Mouse (Mus musculus): ENCODE results near the gene Gm20696.

Gm20696 gene

DNA sequence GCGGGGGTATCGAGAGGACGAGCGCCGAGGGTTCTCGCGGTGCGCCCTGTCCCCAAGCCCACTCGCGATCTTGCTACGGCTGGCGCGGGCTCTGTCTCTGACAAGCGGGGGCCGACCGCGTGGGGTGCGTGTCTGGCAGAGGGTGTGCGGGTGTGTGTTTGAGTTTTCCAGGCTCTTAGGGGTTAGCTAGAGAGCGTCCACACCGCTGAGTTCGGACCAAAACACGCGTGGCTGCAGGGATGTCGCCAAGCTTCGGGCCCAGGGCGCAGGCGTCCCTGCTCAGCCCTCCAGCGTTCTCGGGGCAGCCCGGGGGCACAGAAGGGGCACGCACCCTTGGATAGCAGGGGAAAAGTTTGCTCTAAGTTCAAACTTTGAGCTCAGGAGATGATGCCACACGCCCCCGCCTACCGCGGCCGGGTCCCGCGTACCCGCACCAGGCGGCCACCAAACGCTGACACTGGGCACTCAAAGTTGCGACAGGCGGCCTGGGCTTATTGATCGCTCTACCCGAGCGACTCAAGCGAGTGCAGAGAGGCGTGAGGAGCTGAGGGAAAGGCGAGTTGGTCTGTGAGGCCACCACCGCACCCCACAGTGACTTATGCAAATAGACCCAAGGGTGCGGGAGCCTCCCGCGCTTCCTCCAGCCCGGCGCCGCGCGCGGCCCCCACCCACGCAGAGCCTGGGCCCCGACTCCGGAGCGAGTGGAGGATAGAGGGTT is 144.8 kb downstream of the Gm20696 start:
- no peak for DNase-seq (ENCODE audit: extremely low read depth, low read depth, low spot score)

DNA sequence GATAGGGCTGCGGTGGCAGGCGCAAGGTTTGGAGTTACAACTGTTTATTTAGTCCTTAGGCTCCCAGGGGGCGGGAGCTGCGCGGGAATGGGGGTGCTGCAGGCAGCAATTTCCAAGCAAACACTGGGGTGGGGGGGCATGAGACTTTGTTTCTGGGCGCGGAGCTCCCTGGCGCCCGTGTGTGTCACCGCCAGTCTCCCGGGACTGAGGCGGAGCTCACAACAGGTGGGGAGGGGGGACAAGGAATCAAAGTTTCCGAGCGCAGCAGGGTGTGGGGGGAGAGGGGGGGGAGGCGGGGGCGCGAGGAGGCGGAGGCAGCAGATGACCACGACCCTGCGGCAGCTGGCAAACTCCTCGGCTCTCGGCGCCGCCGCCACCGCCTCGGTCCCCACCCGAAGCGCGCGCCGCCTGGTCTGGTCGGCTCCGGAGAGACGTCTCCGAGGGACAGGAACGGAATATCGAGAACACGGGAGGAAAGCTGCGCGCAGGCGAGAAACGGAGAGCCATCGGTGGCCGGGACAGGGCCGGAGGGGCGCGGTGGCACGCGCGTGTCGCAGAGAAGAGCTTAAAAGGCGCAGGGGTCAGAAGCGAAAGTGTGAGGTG is 145.5 kb downstream of the Gm20696 start:
- no peak for DNase-seq (ENCODE audit: extremely low read depth, low read depth, low spot score)

DNA sequence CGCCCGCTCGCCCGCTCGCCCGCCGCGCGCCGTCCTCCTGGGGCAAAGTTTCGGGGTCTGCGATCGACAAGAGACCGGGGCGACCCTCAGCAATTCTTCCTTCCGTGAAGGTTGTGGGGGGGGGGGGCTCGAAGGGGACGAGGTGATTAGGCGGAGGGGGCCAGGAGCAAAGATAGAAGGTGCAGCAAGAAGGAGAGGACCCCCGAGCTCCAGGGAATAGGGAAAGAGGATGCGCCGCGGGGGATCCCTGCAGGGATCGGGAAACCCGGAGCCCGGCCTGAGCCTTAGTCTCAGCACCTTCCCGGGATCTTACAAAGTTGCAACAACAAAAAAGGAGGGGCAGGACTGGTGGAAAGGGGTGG is 145.9 kb downstream of the Gm20696 start:
- DNase-seq (ENCODE audit: extremely low read depth, low read depth, low spot score), result no peak

DNA sequence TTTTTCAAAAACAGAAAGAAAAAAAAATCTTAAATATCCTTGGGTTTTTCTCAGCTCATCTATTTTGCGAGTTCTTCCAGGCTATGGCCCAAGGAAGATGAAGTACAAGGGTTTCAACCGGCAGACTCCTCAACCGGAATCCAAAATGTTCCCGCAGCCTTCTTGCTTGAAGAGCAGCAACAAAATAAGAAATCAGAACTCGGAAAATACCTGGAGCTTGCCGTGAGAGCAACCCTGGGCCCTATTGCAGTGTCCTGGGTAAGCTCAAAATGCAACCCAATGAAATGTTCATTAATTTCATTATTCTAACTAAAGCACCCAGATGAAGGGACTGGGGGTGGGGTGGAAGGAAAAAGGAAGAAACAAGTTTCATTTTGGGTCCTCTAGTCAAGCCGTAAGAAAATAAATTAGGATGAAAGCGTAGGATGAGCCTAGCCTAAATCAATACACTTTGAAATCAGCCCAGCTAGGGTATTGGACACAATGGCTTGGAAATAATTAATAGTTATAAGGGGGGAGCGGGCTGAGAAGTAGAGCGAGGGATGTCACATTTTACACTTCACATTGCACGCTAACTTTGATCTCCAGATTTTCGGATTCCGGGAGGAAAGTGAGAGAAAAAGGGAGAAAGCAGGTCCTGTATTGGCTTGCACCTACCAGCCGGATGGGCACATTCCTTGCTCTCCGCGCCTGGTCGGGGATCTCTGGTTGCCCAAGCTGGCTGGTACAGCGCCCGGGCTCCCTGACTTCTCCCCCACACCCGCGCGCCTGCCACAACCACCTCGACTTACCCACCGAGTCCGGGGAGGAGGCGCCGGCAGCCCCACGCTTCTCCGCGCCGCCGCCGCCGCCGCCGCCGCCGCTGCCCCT is 146.6 kb downstream of the Gm20696 start:
- no peak for DNase-seq (ENCODE audit: extremely low read depth, low read depth, low spot score)

DNA sequence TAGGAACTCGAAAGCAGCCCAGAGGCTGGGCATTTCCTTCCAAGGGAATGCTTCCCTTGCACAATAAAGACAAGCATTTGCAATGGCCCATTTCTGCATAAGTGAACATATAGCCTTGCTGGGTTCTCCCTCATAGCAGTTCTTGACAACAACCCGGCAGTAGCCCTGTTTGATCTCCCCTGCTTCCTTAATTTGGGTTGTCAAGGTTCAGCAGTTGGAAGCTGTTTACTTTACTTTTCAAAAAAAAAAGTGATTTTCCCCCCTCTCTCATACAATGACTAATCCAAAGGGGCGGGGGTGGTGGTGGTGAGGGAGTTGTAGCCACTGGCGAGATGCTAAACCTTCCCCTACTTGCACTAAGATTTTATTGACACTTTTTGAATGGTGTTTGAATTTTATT is 147.5 kb downstream of the Gm20696 start:
- no peak for DNase-seq (ENCODE audit: extremely low read depth, low read depth, low spot score)

DNA sequence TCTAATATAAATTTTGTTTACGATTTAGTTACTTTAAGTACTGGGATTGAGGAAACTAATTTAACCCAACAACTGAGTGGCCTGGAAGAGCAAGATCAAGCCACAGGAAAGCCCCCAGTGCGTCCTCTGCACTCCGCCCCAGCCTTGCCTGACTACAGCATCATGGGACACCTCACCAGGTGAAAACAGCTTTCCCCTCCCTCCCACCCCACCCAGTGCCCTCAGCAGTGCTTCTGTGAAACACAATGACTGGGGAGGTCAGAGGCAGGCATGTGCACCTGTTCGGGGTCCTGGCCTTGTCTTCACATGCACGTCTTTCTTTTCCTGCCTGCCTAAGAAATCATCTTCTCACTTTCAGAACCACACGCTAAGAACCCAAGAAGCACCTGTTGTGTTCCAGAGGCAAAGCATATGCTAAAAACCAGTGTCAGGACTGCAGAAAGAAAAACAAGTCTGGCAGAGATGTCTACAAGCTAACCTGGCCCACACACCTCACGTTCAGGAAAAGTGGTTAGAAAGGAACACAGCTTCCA is 150.9 kb downstream of the Gm20696 start:
- DNase-seq (ENCODE audit: extremely low read depth, low read depth, low spot score), result no peak

DNA sequence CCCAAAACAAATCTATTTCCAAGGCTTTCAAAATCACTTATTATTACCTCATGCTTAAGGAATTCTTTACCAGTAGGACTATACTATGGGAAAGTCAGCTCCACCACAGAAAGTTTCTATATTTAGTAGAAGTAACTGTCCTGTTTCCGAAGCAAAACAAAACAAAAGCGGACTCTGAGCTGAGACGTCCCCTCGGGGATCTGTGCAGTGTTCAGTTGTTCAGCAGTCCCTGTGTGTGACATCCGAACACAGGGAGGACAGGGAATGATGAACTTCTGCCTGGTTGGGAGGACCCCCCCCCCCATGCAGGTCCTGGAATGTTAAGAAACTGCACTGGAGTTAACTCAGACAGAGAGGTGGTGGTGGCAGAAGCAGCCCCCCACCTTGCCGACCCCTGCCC is 154.7 kb downstream of the Gm20696 start:
- no peak for DNase-seq (ENCODE audit: extremely low read depth, low read depth, low spot score)

DNA sequence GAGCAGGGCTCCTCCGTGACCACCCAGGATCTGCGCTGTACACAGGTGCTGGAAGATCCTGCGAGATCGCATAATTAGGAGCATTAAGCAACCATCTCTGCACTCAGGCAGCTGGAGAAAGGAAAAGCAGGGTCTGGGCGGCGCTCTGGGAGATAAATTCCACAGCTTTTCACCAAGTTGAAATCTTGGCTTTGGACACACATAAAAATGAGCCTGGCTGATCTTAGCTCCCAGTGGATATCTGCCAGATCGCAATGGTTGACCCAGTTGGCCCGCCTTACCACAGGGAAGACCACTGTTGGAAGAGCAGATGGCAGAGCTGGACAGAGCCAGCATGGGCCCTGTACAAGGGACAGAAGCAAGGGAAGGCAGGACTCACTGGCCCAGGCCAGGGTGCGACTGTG is 157.4 kb downstream of the Gm20696 start:
- DNase-seq (ENCODE audit: extremely low read depth, low read depth, low spot score), result no peak

DNA sequence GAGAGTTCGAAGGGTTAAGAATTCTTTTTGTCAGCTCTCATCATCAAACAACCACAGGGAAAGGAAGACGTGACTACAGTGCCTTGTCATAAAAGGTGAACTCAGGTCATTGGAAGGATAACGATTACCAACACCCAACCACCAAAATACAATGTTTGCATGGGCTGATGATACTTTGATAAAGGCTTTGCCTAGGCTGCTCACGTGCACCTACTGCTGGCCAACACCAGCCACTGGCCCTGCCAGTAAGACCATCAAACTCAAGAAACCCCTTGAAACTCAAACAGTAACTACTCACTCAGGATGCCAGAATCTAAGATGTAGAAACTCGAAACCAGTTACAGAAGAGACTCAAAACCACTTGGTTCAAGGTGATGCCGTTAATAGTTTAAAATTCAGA is 159.8 kb downstream of the Gm20696 start:
- no peak for DNase-seq (ENCODE audit: extremely low read depth, low read depth, low spot score)

DNA sequence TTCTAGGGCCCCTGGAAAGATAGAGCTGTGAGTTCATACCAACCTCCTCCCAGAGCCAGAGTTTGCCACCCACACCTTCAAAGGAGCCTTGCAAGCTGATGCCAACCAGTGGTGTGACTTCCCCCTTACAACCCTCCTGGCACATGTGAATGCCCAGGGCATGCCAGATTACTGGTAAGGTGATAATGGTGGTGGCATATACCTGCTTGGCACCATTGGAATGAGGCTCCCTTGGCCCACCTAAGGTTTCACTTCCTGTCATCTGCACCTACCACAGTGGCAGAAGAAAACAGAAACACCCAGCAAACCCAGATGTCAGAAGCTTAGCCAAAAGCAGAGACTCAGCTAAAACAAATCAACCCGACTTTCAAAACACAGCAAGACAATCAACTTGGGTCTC is 162.9 kb downstream of the Gm20696 start:
- no peak for DNase-seq (ENCODE audit: extremely low read depth, low read depth, low spot score)

DNA sequence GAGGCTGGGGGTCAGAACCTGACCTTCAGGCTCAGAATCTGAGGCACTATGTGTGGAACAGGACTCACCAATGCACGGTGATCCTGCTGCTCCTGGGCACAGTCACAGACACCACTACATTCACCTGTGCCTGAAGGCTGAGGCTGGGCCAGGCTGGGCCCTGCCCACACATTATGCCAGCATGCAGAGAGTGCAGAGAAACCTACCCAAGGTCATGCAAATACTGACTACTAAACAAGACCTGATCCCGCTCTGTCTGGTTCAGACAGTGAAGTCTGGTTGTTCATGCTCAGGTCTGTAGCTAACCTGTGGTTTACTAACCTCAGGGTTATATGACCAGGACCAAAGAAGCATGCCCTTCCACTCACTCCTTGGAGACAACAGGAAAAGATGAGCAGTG is 163.9 kb downstream of the Gm20696 start:
- no peak for DNase-seq (ENCODE audit: extremely low read depth, low read depth, low spot score)

DNA sequence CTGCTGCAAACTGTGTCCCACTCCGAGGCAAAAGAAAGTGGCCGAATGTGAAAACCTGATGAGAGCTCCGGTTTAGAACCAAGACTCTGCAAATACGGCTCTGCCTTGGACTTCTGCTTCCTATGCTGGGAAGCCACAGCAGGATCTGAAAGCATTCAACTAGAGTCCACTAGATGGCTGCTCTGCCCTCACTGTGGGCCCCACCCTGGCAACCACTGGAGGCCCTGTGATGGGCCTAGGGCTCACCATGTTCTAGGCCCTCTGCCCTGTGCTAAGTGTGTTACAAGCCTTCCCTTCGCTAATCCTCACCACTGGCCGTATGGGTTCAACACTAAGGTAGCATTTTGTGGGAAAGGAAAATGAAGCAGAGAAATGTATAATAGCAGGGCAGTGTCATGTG is 164.3 kb downstream of the Gm20696 start:
- no peak for DNase-seq (ENCODE audit: extremely low read depth, low read depth, low spot score)

DNA sequence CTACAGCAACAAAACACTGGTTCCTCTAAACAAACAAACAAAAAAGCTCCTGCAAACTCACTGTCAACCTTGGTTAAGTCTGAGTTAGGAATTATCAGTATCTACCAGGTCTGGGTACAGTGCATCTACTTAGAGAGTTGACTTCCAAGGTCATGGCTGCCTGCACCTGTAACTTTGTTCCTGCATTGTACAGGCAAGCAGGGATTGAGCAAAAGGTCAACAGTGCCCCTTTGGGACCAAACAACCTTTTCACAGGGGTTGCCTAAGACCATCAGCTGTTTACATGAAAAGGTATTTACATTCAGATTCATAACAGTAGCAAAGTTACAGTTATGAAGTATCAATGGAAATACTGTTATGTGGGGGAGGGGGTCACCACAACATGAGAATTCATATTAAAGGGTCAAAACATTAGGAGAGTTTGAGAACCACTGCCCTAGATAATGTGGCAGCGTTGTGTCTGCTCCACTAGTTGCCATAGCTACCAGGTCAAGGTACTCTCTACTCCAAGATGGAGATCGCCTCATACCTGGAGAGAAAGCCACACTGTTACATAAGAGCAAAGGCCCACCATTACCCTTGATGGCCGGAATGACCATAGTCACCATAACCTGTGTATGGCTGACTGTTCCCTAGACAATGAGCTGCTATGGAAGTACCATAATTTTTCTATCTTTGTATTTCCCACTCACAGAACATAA is 165.9 kb downstream of the Gm20696 start:
- DNase-seq (ENCODE audit: extremely low read depth, low read depth, low spot score), result no peak

DNA sequence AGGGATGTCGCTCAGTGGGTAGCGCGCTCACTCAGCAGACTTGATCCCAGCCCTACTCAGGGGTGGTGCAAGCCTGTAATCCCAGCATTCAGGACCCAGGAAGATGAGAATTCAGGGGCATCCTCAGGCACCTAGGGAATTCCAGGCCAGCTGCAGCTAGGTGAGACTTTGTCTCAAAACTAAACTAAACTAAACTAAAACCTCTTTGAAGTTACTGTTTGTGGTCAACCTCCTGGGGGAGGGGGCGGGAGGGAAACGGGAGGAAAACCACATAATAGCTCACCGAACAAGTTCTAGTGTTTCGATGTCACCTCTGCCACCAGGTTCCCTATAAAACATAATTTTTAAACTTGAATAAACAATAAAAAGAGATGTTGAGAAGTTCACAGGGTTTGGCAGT is 168.5 kb downstream of the Gm20696 start:
- DNase-seq (ENCODE audit: extremely low read depth, low read depth, low spot score), result no peak

DNA sequence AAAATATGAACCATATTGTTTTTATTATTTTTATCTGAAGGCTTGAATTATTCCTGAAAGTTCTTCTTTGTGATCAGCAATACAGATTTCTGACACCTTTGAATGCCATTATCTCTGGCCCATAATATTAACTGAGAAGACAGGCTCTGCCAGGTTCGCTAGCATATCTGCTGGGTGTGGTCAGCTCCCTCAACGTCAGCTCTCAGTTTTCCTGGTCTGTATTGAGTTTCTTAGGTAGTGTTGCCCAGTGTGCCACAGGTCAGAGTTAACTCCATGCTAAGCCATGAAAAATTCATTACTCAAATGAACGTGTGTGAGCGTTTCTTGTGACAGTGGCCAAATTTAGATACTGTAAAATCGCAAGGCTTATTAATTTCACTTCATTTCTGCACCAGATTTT is 170.5 kb downstream of the Gm20696 start:
- no peak for DNase-seq (ENCODE audit: extremely low read depth, low read depth, low spot score)

DNA sequence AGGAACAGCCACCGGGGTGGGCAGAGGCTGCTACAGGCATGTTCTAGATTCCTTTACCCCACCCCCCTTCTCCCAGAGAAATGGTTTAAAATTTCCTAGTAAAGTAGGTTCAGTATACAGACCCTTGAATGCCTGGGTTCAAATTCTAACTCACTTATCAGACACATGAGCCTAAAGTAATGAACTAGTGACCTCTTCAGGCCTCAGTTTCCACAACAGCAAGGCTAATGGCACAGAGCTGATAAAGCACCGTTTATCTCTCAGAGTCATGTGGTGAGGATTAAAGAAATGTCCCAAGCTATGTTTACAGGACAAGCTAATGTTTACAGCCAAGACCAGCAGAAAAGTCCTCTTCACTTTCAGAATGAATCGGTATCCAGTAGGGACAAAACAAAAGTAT is 173.7 kb downstream of the Gm20696 start:
- DNase-seq (ENCODE audit: extremely low read depth, low read depth, low spot score), result no peak

DNA sequence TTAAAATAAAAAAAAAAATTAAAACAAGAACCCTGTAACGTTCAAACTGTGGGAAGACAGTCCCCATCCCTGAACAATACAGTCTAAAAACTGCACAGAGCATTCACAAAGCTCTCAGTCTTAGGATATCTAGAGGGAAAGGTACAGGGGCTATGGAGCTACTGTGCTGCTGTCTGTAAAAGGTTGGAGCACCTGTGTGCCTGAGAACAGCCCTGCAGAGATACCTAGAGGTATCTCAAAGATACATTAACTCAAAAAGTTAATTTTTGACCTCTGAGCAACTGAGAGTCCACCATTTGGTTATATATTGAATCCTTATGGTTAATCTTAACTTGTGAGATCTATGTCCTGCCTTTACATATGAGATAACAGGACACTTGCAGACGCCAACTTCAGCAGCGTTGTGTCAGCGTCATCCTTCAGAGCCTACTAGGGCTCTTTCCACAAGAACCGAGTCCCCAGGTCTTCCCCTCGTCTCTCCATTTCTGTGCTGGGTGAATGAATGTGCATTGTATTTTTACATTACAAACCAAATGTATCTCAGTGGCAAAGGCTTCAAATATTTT is 174.5 kb downstream of the Gm20696 start:
- DNase-seq (ENCODE audit: extremely low read depth, low read depth, low spot score), result no peak

DNA sequence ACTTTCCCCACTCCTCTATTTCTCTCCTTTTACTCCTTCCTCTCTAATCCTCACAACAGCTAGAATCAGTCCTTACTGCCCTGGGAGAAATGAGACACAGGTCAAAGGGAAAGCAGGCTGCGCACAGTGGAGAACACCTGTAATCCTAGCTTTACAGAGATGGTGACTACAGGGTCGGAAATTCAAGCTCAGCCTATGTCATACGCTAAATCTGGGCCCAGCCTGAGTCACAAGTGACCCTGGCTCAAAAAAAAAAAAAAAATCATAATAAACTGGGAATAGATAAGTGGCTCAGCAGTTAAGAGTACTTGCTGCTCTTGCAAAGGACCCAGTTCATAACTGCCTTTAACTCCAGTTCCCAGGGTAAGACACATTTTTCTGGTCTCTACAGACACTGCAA is 175.5 kb downstream of the Gm20696 start:
- no peak for DNase-seq (ENCODE audit: extremely low read depth, low read depth, low spot score)

DNA sequence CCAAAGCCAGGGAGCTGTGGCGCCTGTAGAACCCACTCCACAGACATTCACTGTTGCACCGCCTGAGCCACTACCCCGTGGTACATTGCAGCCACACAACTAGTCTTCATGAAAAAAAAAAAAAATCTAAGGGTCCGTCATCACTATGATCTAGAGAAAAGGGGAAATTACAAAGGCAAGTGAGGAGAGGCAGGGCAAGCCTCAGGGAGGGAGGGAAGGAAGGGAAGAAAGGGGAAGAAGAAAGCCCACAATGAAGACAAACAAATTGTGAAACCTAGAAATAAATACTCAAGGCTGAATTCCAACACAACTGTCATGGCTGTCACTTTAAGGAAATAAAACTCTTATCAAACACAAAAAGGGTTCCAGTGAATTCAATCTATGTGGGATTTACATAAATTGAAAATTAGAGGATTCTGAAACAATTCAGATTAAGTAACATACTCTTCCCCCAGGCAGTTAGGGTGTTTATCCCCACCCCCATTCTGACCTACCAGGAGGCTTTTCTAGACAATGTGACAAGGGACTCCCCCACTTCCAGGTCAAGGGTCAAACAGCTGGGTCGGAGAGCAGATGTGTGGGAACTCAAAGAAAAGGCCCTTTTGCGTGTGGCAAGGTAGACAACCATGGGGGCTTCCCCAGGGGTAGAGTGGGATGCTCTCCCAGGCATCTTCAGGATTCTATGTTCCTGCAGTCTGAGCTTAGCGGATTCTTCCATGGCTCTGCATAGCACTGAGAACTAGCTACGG is 176.5 kb downstream of the Gm20696 start:
- no peak for DNase-seq (ENCODE audit: extremely low read depth, low read depth, low spot score)

DNA sequence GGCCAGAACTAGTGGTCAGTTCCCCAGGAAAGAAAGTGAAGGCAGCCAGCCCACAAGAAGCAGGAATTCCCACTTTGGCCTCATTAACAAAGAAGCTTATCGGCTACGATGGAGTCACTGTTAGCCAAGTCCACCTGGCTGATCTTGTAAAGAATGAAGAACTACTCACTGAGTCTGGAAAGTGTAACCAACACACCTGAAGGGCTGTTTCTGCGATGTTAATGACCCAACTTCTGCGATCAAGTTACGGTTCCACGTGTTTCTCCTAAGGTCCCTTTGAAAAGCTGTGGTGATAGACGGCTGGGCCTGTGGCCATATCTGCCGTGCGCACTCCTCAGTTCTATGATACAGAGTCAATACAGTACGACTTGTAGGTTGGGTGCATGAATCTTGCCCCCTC is 177.2 kb downstream of the Gm20696 start:
- no peak for DNase-seq (ENCODE audit: extremely low read depth, low read depth, low spot score)

Data from fat pad, adult 2 months (tissue).